ENCODE assay signal across 14 mouse cellular contexts in the genomic region with DNA sequence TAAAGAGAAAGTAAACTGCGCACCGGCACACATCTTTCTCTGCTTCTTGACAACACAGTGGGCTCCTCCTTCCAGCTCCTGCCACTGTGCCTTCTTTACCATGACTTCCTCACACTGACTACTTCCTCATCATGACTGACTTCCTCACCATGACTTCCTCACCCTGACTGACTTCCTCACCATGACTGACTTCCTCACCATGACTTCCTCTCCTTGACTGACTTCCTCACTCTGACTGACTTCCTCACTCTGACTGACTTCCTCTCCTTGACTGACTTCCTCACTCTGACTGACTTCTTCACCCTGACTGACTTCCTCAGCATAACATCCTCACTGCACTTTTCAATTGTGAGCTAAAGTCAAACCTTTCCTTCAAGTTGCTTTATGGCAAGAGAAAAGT.
"Had no signal": no experiment of that assay in that cellular context is flagged by ENCODE, and none has a peak within 500 bp of the region (broad histone marks: within the 10 kb centered on the region; RNA-seq: fewer than 3 reads in every experiment).

No protein-coding gene starts in this region.

- H3K27me3 ChIP-seq: intestine, embryonic 15.5 days; limb, embryonic 13.5 days; midbrain, embryonic 15.5 days had no signal

- H3K4me1 ChIP-seq: intestine, embryonic 15.5 days; limb, embryonic 13.5 days; midbrain, embryonic 15.5 days had no signal

- H3K36me3 ChIP-seq: intestine, embryonic 15.5 days; limb, embryonic 13.5 days; midbrain, embryonic 15.5 days had no signal

- H3K27ac ChIP-seq: intestine, embryonic 15.5 days; layer of hippocampus, adult 2 months; left cerebral cortex, adult 2 months; limb, embryonic 13.5 days; midbrain, embryonic 15.5 days had no signal

- ATAC-seq: intestine, embryonic 15.5 days; midbrain, embryonic 15.5 days had no signal

- H3K9ac ChIP-seq: intestine, embryonic 15.5 days; limb, embryonic 13.5 days; midbrain, embryonic 15.5 days had no signal

- H3K4me2 ChIP-seq: intestine, embryonic 15.5 days; limb, embryonic 13.5 days; midbrain, embryonic 11.5 days; midbrain, embryonic 15.5 days had no signal

- H3K9me3 ChIP-seq: intestine, embryonic 15.5 days; limb, embryonic 13.5 days; midbrain, embryonic 15.5 days had no signal

- DNase-seq: kidney, adult 18-20 months; kidney, postnatal 10 days; kidney, postnatal 4 days; left cerebral cortex, postnatal 4 days; lung, adult 18-20 months; right cerebral cortex, adult 18-20 months; right cerebral cortex, postnatal 25 days; thymus, postnatal 4 days had no signal

- H3K4me3 ChIP-seq: intestine, embryonic 15.5 days; layer of hippocampus, adult 2 months; left cerebral cortex, adult 2 months; limb, embryonic 13.5 days; midbrain, embryonic 15.5 days had no signal
